Mouse (Mus musculus) ES-E14 (cell line): ENCODE data around the gene Kctd13. TPM values are rescaled to one million over a fixed set of nuclear protein-coding genes. Genes with fewer than 3 reads are reported as not detected.

Source experiments
- DNase-seq: peaks from one replicate; pipeline ENCODE4 v3.0.0-alpha.2; 2013; ENCODE audit warnings: low read depth, low spot score
- H3K27ac ChIP-seq: 2 replicates; pipeline ENCODE4 v1.5.1; 2012; ENCODE audit warnings: low read depth, mild to moderate bottlenecking, low read length, moderate library complexity, mixed read lengths; ENCODE audit not compliant: poor library complexity, insufficient read depth, severe bottlenecking
- H3K36me3 ChIP-seq: 2 replicates; pipeline ENCODE4 v1.6.1; 2012; ENCODE audit warnings: mild to moderate bottlenecking, low read length, moderate library complexity, mixed read lengths; ENCODE audit not compliant: control insufficient read depth, poor library complexity, insufficient read depth, severe bottlenecking
- H3K4me1 ChIP-seq, 2 experiments: fragments of 150-350 bp in 1 of 2; sonication (generic) in 1 of 2; 2 replicates each; pipeline ENCODE4 v1.6.1; 2012; ENCODE audit warnings: low read length in 2 of 2, mild to moderate bottlenecking in 1 of 2, mixed read lengths in 1 of 2; ENCODE audit not compliant: control insufficient read depth in 2 of 2, insufficient read depth in 2 of 2, poor library complexity in 1 of 2
- H3K4me3 ChIP-seq, 2 experiments: fragments of 150-350 bp in 1 of 2; sonication (generic) in 1 of 2; 2 replicates each; pipeline ENCODE4 v1.5.1; 2012; ENCODE audit warnings: low read length in 2 of 2, low read depth in 1 of 2, mild to moderate bottlenecking in 1 of 2, mixed read lengths in 1 of 2; ENCODE audit not compliant: insufficient read depth in 1 of 2, poor library complexity in 1 of 2, severe bottlenecking in 1 of 2
- H3K9ac ChIP-seq: 2 replicates; pipeline ENCODE4 v1.6.1; 2012; ENCODE audit warnings: low read depth, mild to moderate bottlenecking, low read length, mixed read lengths; ENCODE audit not compliant: poor library complexity, insufficient read depth, severe bottlenecking
- H3K9me3 ChIP-seq: fragments of 150-350 bp; sonication (generic); 2 replicates; pipeline ENCODE4 v1.6.1; 2012; ENCODE audit warnings: low read depth, mild to moderate bottlenecking, low read length; ENCODE audit not compliant: control insufficient read depth, insufficient read depth
- CHD2 ChIP-seq: IDR thresholded peaks from 2 replicates; pipeline ENCODE4 v1.6.1; 2014; ENCODE audit warnings: mild to moderate bottlenecking, low read depth, low read length, inconsistent platforms
- HCFC1 ChIP-seq: IDR thresholded peaks from 2 replicates; pipeline ENCODE4 v1.6.1; 2012; ENCODE audit warnings: low read length, inconsistent platforms, borderline replicate concordance; ENCODE audit not compliant: insufficient read depth
- MAFK ChIP-seq: IDR thresholded peaks from 2 replicates; pipeline ENCODE4 v1.6.1; 2014; ENCODE audit warnings: mild to moderate bottlenecking, low read depth, low read length, inconsistent platforms; ENCODE audit not compliant: insufficient read depth
- ZC3H11A ChIP-seq: IDR thresholded peaks from 2 replicates; pipeline ENCODE4 v1.6.1; 2012; ENCODE audit warnings: low read depth, mild to moderate bottlenecking, inconsistent platforms, low read length, borderline replicate concordance
- ZNF384 ChIP-seq: IDR thresholded peaks from 2 replicates; pipeline ENCODE4 v1.6.1; 2012; ENCODE audit warnings: low read depth, low read length, inconsistent platforms
- in situ Hi-C, 2 experiments: fragments of 600-800 bp; cut with MboI; formaldehyde crosslinking; loops; one replicate each; pipeline ENCODE4 v1.15.1; 2025; ENCODE audit warnings: low sequenced_read_pairs in 2 of 2, inconsistent platforms in 1 of 2; ENCODE audit not compliant: unreplicated experiment in 2 of 2
- total RNA-seq: library from RNA; depleted of rRNA; stranded (reverse); fragments of 300-350 nt; gene quantifications from 2 replicates; pipeline ENCODE4 v1.2.3, GENCODE M21; 2012

Gene Kctd13
- total RNA-seq, 1 experiment, result 13.2 TPM

GRCm38 (mm10) chr7:126951741-126952140, 23.1 kb downstream of the Kctd13 start:
- in situ Hi-C loops, result no loop called here
- Histone ChIP-seq H3K4me3 (no peak overlapping the region), H3K36me3 (no peaks in the 10 kb centered on the region), H3K27ac (no peak overlapping the region), H3K4me1 (peaks cover 0 to 9% of the 10 kb centered on the region in 2 experiments; a peak in 1 of 4 replicates), H3K9ac (no peak overlapping the region), H3K9me3 (no peaks in the 10 kb centered on the region)
- DNase-seq, result no peak
- no peak for TF ChIP-seq ZC3H11A
- TF ChIP-seq CHD2, result no peak

- Histone ChIP-seq H3K4me1 (peaks cover 0 to 9% of the 10 kb centered on the region in 2 experiments; a peak in 1 of 4 replicates), H3K4me3 (no peak overlapping the region), H3K36me3 (no peaks in the 10 kb centered on the region), H3K27ac (no peak overlapping the region), H3K9ac (no peak overlapping the region), H3K9me3 (no peaks in the 10 kb centered on the region)
- in situ Hi-C loops, result no loop called here
- DNase-seq, result no peak
- TF ChIP-seq ZC3H11A (no peak), MAFK (no peak), ZNF384 (no peak), HCFC1 (no peak), CHD2 (no peak)
These were observed 24.0 kb downstream of the Kctd13 start for GRCm38 (mm10) chr7:126952646-126953045.

- H3K4me1 ChIP-seq, result peaks cover 0 to 6% of the 10 kb centered on the region in 2 experiments; a peak in 1 of 4 replicates
- no peaks in the 10 kb centered on the region for H3K9me3 ChIP-seq
- TF ChIP-seq ZNF384 (no peak), MAFK (no peak), HCFC1 (no peak), ZC3H11A (no peak), CHD2 (no peak)
- H3K9ac ChIP-seq, result no peak overlapping the region
- in situ Hi-C loops, result no loop called here
- DNase-seq, result no peak
- no peaks in the 10 kb centered on the region for H3K36me3 ChIP-seq
- no peak overlapping the region for H3K4me3 ChIP-seq
- no peak overlapping the region for H3K27ac ChIP-seq
These were observed 26.4 kb downstream of the Kctd13 start for GRCm38 (mm10) chr7:126955125-126955524.

GRCm38 (mm10) chr7:126959780-126960179, 31.1 kb downstream of the Kctd13 start:
- H3K27ac ChIP-seq, result no peak overlapping the region
- in situ Hi-C loops, result no loop called here
- no peak for DNase-seq
- no peak overlapping the region for H3K4me3 ChIP-seq
- no peaks in the 10 kb centered on the region for H3K9me3 ChIP-seq
- peaks cover 0 to 5% of the 10 kb centered on the region in 2 experiments; a peak in 1 of 4 replicates for H3K4me1 ChIP-seq
- TF ChIP-seq HCFC1 (no peak), MAFK (no peak), ZNF384 (no peak), ZC3H11A (no peak), CHD2 (no peak)
- no peaks in the 10 kb centered on the region for H3K36me3 ChIP-seq
- H3K9ac ChIP-seq, result no peak overlapping the region

- no peak for DNase-seq
- Histone ChIP-seq H3K4me1 (peaks cover 0 to 5% of the 10 kb centered on the region in 2 experiments; a peak in 1 of 4 replicates), H3K36me3 (no peaks in the 10 kb centered on the region), H3K9ac (no peak overlapping the region), H3K27ac (no peak overlapping the region), H3K4me3 (no peak overlapping the region), H3K9me3 (no peaks in the 10 kb centered on the region)
- in situ Hi-C loops, result no loop called here
- no peak for TF ChIP-seq ZNF384
- no peak for TF ChIP-seq HCFC1
- TF ChIP-seq ZC3H11A, result no peak
- TF ChIP-seq CHD2, result no peak
- TF ChIP-seq MAFK, result no peak
These were observed 32.4 kb downstream of the Kctd13 start for GRCm38 (mm10) chr7:126961095-126961494.
